Mouse (Mus musculus) midbrain, embryonic 10.5 days (tissue): ENCODE measurements at regions not wholly inside any gene's neighbourhood (a gene's known extent, or its start where the extent isn't known, plus 50 kb on each side); places are given as distances from the start of the nearest gene placed in this dataset.

Source experiments
- DNase-seq: peaks from one replicate; pipeline ENCODE4 v3.0.0-alpha.2; 2017; ENCODE audit warnings: low spot score
- H3K27ac ChIP-seq: fragments of 300-500 bp; sonication (generic); replicated peaks from 2 replicates; pipeline ENCODE4 v1.5.1; 2016; ENCODE audit warnings: mild to moderate bottlenecking
- H3K27me3 ChIP-seq: fragments of 300-500 bp; sonication (generic); 2 replicates; pipeline ENCODE4 v1.6.1; 2016; ENCODE audit warnings: low read depth, mild to moderate bottlenecking; ENCODE audit not compliant: poor library complexity, severe bottlenecking
- H3K36me3 ChIP-seq: fragments of 300-500 bp; sonication (generic); 2 replicates; pipeline ENCODE4 v1.6.1; 2016; ENCODE audit warnings: mild to moderate bottlenecking, moderate library complexity
- H3K4me1 ChIP-seq: fragments of 300-500 bp; sonication (generic); 2 replicates; pipeline ENCODE4 v1.6.1; 2016
- H3K4me3 ChIP-seq: fragments of 300-500 bp; sonication (generic); 2 replicates; pipeline ENCODE4 v1.5.1; 2016; ENCODE audit warnings: mild to moderate bottlenecking, moderate library complexity
- H3K9me3 ChIP-seq: fragments of 300-500 bp; sonication (generic); replicated peaks from 2 replicates; pipeline ENCODE4 v1.6.1; 2016; ENCODE audit warnings: mild to moderate bottlenecking
- WGBS: fragments of 180-500 bp; shearing (Covaris S2); methylation state at CpG from one replicate; pipeline ENCODE4 v1.1.7; 2016; 5-methylcytosine and 5-hydroxymethylcytosine counted together

DNA sequence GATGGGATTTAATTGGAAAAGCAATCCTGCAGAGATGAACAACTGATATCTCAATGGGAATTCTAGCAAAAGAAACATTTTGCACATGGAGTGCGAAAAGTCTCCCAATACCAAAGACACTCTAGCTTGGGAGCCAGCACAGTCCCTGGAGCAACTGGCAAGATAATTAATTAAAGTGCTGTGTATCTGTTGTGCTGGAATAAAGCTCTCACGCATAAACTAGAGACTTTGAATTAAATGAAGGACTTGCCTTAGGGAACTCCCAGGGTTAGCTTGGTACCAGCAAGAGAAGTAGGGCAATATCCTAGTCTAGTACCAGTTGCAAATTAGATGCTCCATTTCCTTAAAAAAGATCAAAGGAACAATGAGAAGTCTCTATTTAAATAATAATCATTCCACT, 501.5 kb downstream of the Arl4a start:
- DNase-seq = no peak
- Histone ChIP-seq H3K27ac (no peak overlapping the region), H3K4me3 (no peak overlapping the region), H3K27me3 (no peaks in the 10 kb centered on the region), H3K4me1 (no peaks in the 10 kb centered on the region), H3K36me3 (no peaks in the 10 kb centered on the region), H3K9me3 (no peaks in the 10 kb centered on the region)
- WGBS = 76% methylated on average over 2 of the region's 2 CpGs

DNA sequence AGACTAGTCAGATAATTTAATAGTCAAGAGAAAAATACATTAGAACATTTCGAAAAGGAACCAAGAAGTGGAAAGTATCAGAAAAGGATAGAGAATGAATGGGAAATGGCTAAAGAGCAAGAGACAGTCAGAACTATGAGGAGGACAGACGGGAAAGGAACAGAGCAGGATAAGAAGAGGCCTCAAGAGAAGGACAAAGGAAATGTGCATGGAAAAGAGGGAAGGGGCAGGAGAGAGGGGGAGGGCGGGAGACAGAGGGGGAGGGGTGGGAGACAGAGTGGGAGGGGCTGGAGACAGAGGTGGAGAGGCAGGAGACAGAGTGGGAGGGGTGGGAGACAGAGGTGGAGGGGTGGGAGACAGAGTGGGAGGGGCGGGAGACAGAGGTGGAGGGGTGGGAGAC, 509.7 kb downstream of the Arl4a start:
- peak overlapping the region; percentile 68; the same call in 1 of the 2 replicates for H3K27ac ChIP-seq
- H3K36me3 ChIP-seq = no peaks in the 10 kb centered on the region
- H3K4me1 ChIP-seq = peaks cover 8% of the 10 kb centered on the region; the same call in 1 of the 2 replicates
- no peaks in the 10 kb centered on the region for H3K9me3 ChIP-seq
- H3K4me3 ChIP-seq = no peak overlapping the region
- DNase-seq = no peak
- no peaks in the 10 kb centered on the region for H3K27me3 ChIP-seq
- 47% methylated on average over 4 of the region's 4 CpGs for WGBS

DNA sequence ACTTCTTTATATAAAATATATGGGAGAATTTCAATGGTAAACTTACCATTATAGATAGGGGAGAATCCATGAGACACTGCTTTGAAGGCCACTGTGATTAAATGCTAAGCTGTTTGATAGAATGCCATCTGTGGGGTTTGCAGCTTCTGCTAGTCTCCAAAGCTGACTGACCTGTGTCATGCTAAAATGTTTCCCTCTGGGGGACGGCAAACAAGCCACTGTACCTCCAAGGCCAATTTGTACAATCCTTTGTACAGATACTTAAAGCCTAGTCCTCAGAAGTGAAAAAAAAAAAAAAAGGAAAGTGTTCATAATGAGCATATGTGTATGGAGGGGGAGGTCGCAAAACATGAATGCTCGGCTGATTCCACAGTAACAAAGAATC, 510.6 kb downstream of the Arl4a start:
- no peak for DNase-seq
- Histone ChIP-seq H3K4me1 (peaks cover 8% of the 10 kb centered on the region; the same call in 1 of the 2 replicates), H3K9me3 (no peaks in the 10 kb centered on the region), H3K36me3 (no peaks in the 10 kb centered on the region), H3K27ac (peak overlapping the region; percentile 52; the same call in 1 of the 2 replicates), H3K4me3 (no peak overlapping the region), H3K27me3 (no peaks in the 10 kb centered on the region)
- 76% methylated on average over 3 of the region's 3 CpGs for WGBS

DNA sequence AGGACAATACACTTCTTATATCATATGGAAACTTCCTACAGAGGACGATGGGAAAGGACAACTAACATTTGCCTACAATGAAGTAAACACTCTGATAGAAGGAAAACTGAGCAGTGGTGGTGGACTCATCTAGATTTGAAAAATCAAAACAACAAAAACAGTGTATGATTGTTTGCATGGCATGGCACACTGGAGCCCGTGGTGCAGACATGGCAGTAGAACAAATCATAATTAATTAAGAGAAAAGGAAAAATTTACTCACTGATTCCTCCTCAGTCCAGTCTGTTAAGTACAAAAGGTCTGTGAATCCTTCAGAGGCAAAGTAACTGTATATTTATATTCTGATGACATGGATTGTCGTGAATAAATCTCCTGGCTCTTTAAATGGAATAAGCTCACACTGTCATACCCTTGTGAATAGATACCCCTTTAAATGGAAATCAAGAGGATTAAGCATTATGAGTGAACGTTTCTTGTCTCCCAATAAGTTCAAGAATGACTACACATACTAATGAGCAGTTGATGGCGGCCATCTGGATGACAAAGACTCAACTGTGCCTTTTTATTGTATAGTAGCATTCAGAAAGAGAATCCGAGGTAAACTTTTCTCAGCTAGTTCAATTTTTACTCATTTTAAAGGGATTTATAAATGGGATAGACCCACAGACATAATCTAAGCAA, 511.1 kb downstream of the Arl4a start:
- WGBS = 71% methylated on average over 6 of the region's 6 CpGs
- peak overlapping the region; percentile 64; the same call in 1 of the 2 replicates for H3K27ac ChIP-seq
- no peaks in the 10 kb centered on the region for H3K27me3 ChIP-seq
- H3K36me3 ChIP-seq = no peaks in the 10 kb centered on the region
- no peak overlapping the region for H3K4me3 ChIP-seq
- no peaks in the 10 kb centered on the region for H3K9me3 ChIP-seq
- H3K4me1 ChIP-seq = peaks cover 8% of the 10 kb centered on the region; the same call in 1 of the 2 replicates
- DNase-seq = no peak

DNA sequence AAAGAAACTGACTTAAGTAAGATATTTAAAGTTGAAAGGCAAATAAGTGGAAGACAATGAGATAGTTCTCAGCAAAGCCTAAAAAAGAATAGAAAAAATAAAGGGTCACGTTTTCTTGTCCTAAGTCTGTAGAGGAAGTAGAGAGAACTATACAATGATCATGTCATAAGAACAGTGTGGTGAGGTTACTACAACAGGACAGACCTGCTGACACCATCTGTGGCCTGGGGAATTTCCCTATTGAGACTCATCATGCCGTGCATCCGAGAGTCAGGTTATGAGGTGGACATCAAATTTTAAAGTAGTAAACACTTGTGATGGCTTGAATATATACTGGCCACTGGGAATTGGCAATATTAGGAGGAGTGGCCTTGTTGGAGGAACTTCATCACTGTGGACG, 522.1 kb downstream of the Arl4a start:
- Histone ChIP-seq H3K9me3 (no peaks in the 10 kb centered on the region), H3K36me3 (no peaks in the 10 kb centered on the region), H3K4me1 (peaks cover 4% of the 10 kb centered on the region; the same call in 1 of the 2 replicates), H3K27me3 (no peaks in the 10 kb centered on the region; the same call in 1 of the 2 replicates), H3K27ac (no peak overlapping the region), H3K4me3 (no peak overlapping the region)
- WGBS = 89% methylated on average over 4 of the region's 4 CpGs
- DNase-seq = no peak

DNA sequence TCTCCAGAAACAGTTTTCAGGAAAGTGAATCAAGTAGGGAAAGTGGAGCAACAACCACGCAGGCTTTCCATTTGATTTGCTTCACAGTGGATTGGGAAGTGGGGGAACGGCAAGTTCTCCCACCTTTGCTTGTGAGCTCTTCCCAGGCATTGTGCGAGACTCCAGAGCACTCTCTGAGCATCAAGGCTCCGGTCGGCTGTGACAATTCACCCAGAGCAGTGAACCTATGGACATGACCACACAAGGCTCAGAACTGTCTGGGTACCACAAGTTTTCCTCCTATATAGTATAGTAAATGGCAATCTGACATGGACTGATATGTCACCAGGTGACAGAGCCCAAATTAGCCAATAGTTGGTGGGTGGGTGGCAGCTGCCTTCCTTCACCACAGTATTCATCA, 527.0 kb downstream of the Arl4a start:
- Histone ChIP-seq H3K27me3 (no peaks in the 10 kb centered on the region; the same call in 1 of the 2 replicates), H3K4me3 (no peak overlapping the region), H3K36me3 (no peaks in the 10 kb centered on the region), H3K27ac (0 out of 2 replicates have a peak overlapping the region, but pooled peaks have one; percentile 49), H3K9me3 (no peaks in the 10 kb centered on the region), H3K4me1 (peaks cover 11% of the 10 kb centered on the region)
- DNase-seq = no peak
- 74% methylated on average over 5 of the region's 5 CpGs for WGBS

DNA sequence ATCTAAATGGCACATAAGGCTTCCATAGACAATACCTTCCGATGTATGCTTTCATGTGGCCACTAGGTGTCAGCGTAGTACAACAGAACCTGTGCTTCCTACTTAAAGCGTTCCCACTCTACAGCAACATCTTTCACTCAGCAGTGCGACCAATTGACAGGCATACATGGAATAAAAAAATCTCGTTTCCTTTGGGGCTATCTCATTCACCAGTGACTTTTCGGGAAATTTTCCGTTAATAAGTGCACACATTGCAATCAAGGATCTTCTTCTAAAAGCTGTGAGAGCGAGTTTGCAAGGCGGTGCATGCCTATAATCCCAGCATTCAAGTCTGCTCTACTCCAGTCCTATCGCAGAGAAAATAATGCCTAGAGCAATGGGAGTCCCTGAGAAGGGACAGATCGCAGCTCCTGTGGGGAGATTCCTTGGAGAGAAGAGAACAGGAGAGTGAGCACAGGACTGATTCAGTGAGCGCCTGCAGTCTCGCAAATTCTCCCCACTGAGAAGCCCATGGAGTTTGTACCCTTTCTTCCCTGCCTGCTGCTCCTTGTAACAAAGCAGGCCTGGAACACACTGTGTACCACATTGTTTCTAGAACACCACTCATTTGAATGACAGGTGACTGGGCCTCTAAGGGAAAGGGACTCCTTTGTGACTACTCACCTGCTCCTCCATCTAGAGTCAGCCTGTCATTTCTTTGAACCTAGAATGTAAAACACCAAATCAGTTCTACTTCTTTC, 527.6 kb downstream of the Arl4a start:
- DNase-seq = peak; percentile 55
- 17% methylated on average over 13 of the region's 13 CpGs for WGBS
- H3K4me3 ChIP-seq = peak overlapping the region; percentile 37
- peak overlapping the region; percentile 49 for H3K27ac ChIP-seq
- H3K4me1 ChIP-seq = peaks cover 11% of the 10 kb centered on the region
- no peaks in the 10 kb centered on the region for H3K9me3 ChIP-seq
- H3K36me3 ChIP-seq = no peaks in the 10 kb centered on the region
- H3K27me3 ChIP-seq = no peaks in the 10 kb centered on the region; the same call in 1 of the 2 replicates

DNA sequence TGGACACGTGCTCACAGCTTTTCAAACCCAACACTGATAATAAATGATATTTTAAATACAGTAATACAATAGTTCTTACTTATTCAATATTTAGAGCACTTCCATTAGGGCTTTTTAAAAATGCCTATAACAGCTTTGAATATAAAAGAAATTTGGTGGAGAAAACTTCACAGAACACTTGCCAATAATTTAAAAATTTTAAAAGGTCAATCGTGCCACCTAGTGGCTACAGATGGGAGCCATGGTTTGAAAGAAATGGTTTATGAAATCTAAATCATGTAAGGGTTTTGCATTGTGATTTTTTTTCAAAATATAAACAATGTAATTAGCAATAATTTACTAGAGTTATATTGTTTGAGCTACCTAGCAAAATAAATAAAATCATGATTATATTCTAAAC, 541.6 kb downstream of the Arl4a start:
- H3K9me3 ChIP-seq = no peaks in the 10 kb centered on the region
- H3K27ac ChIP-seq = no peak overlapping the region
- H3K36me3 ChIP-seq = no peaks in the 10 kb centered on the region
- H3K4me1 ChIP-seq = no peaks in the 10 kb centered on the region
- no peak for DNase-seq
- WGBS = 43% methylated on average over 2 of the region's 2 CpGs
- H3K27me3 ChIP-seq = no peaks in the 10 kb centered on the region
- no peak overlapping the region for H3K4me3 ChIP-seq

DNA sequence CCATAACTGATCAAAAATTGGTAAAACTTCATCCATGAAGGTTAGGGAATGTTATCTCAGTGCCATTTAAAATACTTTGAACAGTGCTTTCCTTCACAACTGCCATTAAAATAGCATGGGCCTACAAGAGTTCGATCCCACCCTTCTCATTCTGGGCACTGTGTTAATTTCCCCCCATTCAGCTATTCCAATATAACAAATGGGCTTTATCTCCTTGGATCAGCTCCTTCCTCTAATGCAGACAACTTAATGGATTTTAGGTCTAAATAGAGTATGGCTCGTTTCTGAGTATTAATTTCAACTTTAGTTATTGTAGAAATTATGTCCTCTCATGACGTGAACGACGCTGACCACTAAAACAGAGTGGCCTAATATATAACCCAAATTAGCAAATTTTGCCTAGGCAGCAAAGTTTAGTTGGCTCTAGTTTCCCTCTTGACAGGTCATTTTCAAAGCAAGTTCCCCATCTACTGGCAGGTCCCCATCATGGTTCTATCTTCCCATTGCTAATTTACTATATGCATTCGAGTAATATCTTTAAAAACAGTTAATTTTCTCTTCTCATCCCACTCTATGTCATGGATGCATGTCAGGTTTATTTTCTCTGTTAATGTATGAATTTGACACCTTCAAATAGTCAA, 544.1 kb downstream of the Arl4a start:
- Histone ChIP-seq H3K9me3 (no peaks in the 10 kb centered on the region), H3K4me1 (no peaks in the 10 kb centered on the region), H3K4me3 (no peak overlapping the region), H3K27ac (no peak overlapping the region), H3K36me3 (no peaks in the 10 kb centered on the region), H3K27me3 (no peaks in the 10 kb centered on the region)
- no peak for DNase-seq
- WGBS = 89% methylated on average over 6 of the region's 6 CpGs

DNA sequence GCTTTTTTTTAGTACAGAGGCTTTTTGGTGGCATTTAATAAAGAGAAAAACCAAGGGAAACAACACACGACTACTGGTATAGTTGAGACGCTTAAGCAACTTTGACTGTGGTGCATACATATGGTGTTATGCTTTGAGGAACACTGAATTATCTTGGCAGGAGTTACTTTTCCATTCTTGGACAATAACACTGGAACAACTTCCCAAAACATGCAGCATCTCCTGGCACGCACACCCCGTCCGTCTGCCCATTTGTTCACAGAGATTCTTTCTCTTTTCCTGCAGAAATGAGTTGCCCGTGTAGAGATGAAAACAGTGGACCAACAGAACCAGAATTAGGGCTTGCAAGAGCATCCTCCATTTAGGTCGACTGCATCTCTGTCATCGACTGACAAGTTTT, 544.7 kb downstream of the Arl4a start:
- 91% methylated on average over 8 of the region's 8 CpGs for WGBS
- Histone ChIP-seq H3K4me1 (no peaks in the 10 kb centered on the region), H3K27ac (no peak overlapping the region), H3K4me3 (no peak overlapping the region), H3K27me3 (no peaks in the 10 kb centered on the region), H3K9me3 (no peaks in the 10 kb centered on the region), H3K36me3 (no peaks in the 10 kb centered on the region)
- no peak for DNase-seq

DNA sequence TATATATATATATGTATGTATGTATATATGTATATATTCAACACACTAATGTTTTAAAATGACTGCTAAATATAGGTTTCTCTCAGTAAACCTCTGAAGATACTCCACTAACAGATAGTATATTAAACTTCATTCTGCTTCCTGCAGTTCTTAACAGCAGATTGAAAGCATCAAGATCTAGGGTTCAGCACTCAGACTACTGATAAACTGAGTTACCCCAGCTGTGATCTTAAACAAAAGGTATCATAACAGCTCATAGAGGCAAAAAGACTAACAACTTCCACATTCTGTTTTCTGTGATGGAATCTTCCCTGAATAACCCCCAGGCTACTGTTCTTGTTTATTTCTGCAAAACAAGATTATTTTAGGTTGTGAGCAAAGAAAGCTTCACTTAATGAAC, 564.8 kb downstream of the Arl4a start:
- Histone ChIP-seq H3K4me3 (no peak overlapping the region), H3K27me3 (no peaks in the 10 kb centered on the region), H3K9me3 (no peaks in the 10 kb centered on the region), H3K36me3 (no peaks in the 10 kb centered on the region), H3K4me1 (no peaks in the 10 kb centered on the region), H3K27ac (no peak overlapping the region)
- DNase-seq = no peak
